Mouse (Mus musculus) intestine, embryonic 16.5 days (tissue): Measurements from ENCODE around the gene Rpl13a. TPM values are rescaled to one million over a fixed set of nuclear protein-coding genes. Genes with fewer than 3 reads are reported as not detected.
"Not testable (repeated sequence)": the region's sequence is repeated elsewhere in the genome, so short reads cannot be mapped to it uniquely, and the experiment has no call there.

Source experiments
- ATAC-seq: fragments of 200-750 bp; cut with Nextera tagmentation; 2 replicates; pipeline ENCODE4 v1.8.0; 2017; ENCODE audit warnings: moderate TSS enrichment, moderate library complexity
- H3K27ac ChIP-seq: fragments of 300-500 bp; sonication (generic); 2 replicates; pipeline ENCODE4 v1.5.1; 2014; ENCODE audit warnings: mild to moderate bottlenecking, low read length
- H3K27me3 ChIP-seq: fragments of 300-500 bp; sonication (generic); replicated peaks from 2 replicates; pipeline ENCODE4 v1.6.1; 2014; ENCODE audit warnings: low read length, control low read depth, mixed read lengths; ENCODE audit not compliant: control insufficient read depth, insufficient read depth
- H3K36me3 ChIP-seq: fragments of 300-500 bp; sonication (generic); 2 replicates; pipeline ENCODE4 v1.6.1; 2014; ENCODE audit warnings: low read length, control low read depth; ENCODE audit not compliant: control insufficient read depth, insufficient read depth
- H3K4me1 ChIP-seq: fragments of 300-500 bp; sonication (generic); 2 replicates; pipeline ENCODE4 v1.6.1; 2014; ENCODE audit warnings: low read length, control low read depth, mixed read lengths; ENCODE audit not compliant: control insufficient read depth, insufficient read depth
- H3K4me2 ChIP-seq: fragments of 300-500 bp; sonication (generic); 2 replicates; pipeline ENCODE4 v1.6.1; 2014; ENCODE audit warnings: low read depth, low read length, control low read depth
- H3K4me3 ChIP-seq: fragments of 300-500 bp; sonication (generic); 2 replicates; pipeline ENCODE4 v1.5.1; 2014; ENCODE audit warnings: mild to moderate bottlenecking, low read length
- H3K9ac ChIP-seq: fragments of 300-500 bp; sonication (generic); 2 replicates; pipeline ENCODE4 v1.6.1; 2014; ENCODE audit warnings: low read depth, low read length
- H3K9me3 ChIP-seq: fragments of 300-500 bp; sonication (generic); 2 replicates; pipeline ENCODE4 v1.6.1; 2016; ENCODE audit warnings: low read length, control low read depth; ENCODE audit not compliant: control insufficient read depth
- WGBS: fragments of 180-500 bp; shearing (Covaris S2); extraction: QIAGEN DNeasy Blood & Tissue Kit; methylation state at CpG from one replicate; pipeline ENCODE4 v1.1.7; 2014; 5-methylcytosine and 5-hydroxymethylcytosine counted together
- polyA plus RNA-seq: library from polyadenylated mRNA; unstranded; fragments of >200 nt; fragmentation: Nextera tagmentation; extraction: Ambion mirVana; gene quantifications from 2 replicates; pipeline ENCODE4 v1.2.1, GENCODE M21; 2015

Gene Rpl13a
- polyA plus RNA-seq, 1 experiment from 2014 or later: 1,311 TPM

DNA sequence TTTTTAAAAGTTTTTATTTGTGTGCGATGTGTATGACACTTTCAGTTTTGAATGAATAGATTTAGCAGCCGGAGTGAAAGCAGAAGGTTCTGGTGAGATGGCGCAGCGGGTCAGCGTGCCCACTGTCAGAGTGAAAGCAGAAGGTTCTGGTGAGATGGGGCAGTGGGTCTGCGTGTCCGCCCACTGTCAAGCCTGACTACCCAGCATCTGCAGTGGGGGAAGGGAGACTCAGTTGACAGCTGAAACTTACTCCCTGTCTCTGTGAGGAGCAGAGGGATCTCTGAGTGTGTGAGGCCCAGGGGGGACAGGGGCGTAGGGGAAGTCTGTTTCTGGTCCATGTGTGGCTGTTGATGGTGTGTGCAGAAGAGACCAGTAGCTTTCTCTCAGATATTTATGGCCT lies 11.0 kb downstream of the Rpl13a start:
- H3K9me3 ChIP-seq: no peaks in the 10 kb centered on the region
- H3K27me3 ChIP-seq: no peaks in the 10 kb centered on the region
- no peak overlapping the region for H3K4me2 ChIP-seq
- 0 out of 2 replicates have a peak overlapping the region, but pooled peaks have one; percentile 15 for H3K27ac ChIP-seq
- peaks cover 21% of the 10 kb centered on the region for H3K4me1 ChIP-seq
- peaks cover 22% of the 10 kb centered on the region for H3K36me3 ChIP-seq
- ATAC-seq: no peak
- H3K4me3 ChIP-seq: no peak overlapping the region
- WGBS: 75% methylated on average over 8 of the region's 8 CpGs
- H3K9ac ChIP-seq: no peak overlapping the region

DNA sequence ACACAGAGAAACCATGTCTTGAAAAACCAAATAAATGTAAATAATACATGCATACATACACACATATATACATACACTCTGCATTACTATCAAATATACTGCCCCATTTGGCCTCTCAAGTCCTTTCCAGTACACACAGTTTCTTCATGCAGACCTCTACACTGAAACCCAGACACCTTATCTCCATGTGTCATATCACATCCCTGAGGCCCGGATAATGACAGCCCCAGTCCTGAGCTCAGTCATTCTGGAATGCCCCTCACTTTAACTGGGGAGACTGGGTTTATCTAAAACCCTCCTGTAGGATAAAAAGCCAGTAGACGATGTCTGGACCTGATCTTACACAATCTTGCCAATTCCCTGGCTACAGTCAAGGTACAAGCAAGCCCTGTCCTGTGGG lies 15.1 kb downstream of the Rpl13a start:
- H3K27ac ChIP-seq: peak overlapping the region; percentile 88
- peaks cover 15% of the 10 kb centered on the region for H3K4me1 ChIP-seq
- H3K9ac ChIP-seq: 0 out of 2 replicates have a peak overlapping the region, but pooled peaks have one; percentile 33
- peak; percentile 58 for ATAC-seq
- no peak overlapping the region for H3K4me2 ChIP-seq
- H3K4me3 ChIP-seq: no peak overlapping the region
- no peaks in the 10 kb centered on the region for H3K9me3 ChIP-seq
- H3K36me3 ChIP-seq: no peaks in the 10 kb centered on the region
- 49% methylated on average over 2 of the region's 2 CpGs for WGBS
- no peaks in the 10 kb centered on the region for H3K27me3 ChIP-seq

DNA sequence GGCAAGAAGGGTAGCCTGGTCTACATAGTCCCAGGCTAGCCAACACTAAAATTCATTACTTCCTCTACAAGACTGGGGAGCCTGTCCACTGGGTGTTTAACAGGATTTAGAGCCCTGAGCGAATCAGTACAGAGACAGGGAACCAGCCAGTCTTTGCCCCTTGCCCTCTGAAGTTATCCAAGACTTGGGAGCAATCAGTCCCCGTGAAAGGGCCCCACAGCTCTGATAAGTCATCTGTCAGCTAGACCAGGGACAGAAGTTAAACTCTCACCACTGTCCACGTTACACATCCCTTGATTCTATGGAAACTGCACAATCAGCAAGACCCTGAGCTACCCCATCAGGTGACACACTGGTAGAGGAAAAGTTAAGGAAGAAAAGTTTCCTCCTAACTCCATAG lies 16.0 kb downstream of the Rpl13a start:
- Histone ChIP-seq H3K36me3 (no peaks in the 10 kb centered on the region), H3K27ac (peak overlapping the region; percentile 43), H3K4me3 (no peak overlapping the region), H3K4me2 (no peak overlapping the region), H3K27me3 (no peaks in the 10 kb centered on the region), H3K9me3 (no peaks in the 10 kb centered on the region), H3K4me1 (peaks cover 15% of the 10 kb centered on the region), H3K9ac (no peak overlapping the region)
- peak; percentile 89 for ATAC-seq
- 32% methylated on average over 3 of the region's 3 CpGs for WGBS

DNA sequence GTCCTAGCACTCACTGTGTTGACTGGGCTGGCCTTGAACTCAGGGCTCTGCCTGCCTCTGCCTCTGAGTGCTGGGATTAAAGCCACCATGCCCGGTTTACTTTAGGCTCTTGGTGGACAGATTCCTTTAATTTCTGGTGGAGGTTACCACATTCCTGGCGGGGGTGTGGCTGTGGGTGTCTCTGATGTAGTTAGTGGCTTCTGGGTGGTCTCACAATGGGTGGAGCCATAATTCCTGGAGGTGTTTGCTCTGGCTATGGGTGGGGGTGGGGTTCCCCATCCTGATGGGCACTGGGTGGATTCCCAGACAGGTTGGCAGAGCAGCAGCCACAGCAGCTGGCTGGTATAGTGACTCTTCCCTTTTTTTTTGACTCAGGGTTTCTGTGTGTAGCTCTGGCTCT lies 16.6 kb downstream of the Rpl13a start:
- H3K9ac ChIP-seq: no peak overlapping the region
- ATAC-seq: no peak
- WGBS: 45% methylated on average over 2 of the region's 2 CpGs

DNA sequence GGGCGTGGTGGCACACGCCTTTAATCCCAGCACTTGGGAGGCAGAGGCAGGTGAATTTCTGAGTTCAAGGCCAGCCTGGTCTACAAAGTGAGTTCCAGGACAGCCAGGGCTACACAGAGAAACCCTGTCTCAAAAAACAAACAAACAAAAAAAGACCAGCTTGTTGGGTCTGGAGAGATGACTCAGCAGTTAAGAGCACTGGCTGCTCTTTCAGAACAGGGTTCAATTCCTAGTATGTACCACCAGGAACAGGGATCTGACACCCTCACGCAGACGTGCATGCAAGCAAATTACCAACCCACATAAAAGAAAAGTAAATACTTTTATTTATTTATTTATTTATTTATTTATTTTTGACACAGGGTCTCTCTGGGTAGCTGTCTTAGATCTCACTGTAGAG lies 18.5 kb downstream of the Rpl13a start:
- not testable (repeated sequence) for H3K4me3 ChIP-seq, H3K4me2 ChIP-seq, H3K9ac ChIP-seq, H3K27ac ChIP-seq, H3K9me3 ChIP-seq, H3K27me3 ChIP-seq, ATAC-seq, H3K4me1 ChIP-seq, H3K36me3 ChIP-seq
- WGBS: 92% methylated on average over 4 of the region's 4 CpGs

More for the DNA sequence above, 16.6 kb downstream of the Rpl13a start:
- Histone ChIP-seq H3K27ac (peak overlapping the region; percentile 43), H3K4me1 (peaks cover 12% of the 10 kb centered on the region), H3K9me3 (no peaks in the 10 kb centered on the region), H3K27me3 (no peaks in the 10 kb centered on the region), H3K36me3 (no peaks in the 10 kb centered on the region), H3K4me3 (no peak overlapping the region), H3K4me2 (no peak overlapping the region)

DNA sequence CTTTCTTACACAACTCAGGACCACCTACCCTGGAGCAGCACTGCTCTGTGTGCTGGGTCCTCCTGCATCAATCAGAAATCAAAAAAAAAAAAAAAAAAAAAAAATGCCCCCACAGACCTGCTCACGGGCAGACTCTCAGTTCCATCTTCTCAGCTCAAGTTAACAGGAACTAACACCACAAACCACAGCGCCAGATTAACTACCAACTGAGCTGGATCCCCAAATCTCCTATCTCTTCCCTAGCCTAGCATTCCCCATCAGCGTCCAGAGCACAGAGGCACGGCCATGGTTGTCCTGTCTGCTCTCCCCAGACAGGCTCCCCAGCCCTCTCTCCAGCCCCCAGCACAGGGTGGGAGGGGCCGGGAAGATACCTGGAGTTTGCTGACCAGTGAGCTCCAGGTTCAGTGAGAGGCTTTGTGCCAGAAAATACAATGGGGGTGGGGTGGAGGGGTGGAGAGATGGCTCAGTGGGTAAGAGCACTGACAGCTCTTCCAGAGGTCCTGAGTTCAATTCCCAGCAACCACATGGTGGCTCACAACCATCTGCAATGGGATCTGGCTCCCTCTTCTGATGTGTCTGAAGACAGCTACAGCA lies 21.4 kb downstream of the Rpl13a start:
- Histone ChIP-seq H3K4me3 (no peak overlapping the region), H3K4me1 (peaks cover 26% of the 10 kb centered on the region), H3K9ac (no peak overlapping the region), H3K27ac (no peak overlapping the region), H3K36me3 (no peaks in the 10 kb centered on the region), H3K9me3 (no peaks in the 10 kb centered on the region), H3K27me3 (no peaks in the 10 kb centered on the region), H3K4me2 (no peak overlapping the region)
- ATAC-seq: no peak
- 73% methylated on average over 5 of the region's 5 CpGs for WGBS

DNA sequence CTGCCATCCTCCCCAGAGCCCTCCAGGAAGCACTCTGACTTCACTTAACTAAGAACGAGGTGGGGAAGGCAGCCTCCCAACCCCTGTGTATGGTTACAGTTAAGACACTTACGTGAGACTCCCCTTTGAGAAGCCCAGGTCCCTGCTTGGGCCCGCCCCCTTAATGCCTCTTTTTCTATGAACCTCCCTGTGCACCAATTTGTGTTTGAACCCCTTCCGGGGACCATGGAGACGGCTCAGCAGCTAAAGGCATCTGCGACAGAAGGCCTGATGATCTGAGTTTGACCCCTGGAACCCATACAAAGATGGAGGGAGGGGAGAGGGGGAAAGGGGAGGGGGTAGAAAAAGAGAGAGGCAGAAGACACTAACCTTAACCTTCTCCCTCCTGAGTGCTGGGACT lies 22.1 kb downstream of the Rpl13a start:
- no peak for ATAC-seq
- 53% methylated on average over 6 of the region's 6 CpGs for WGBS
- peaks cover 27% of the 10 kb centered on the region for H3K4me1 ChIP-seq
- no peak overlapping the region for H3K4me3 ChIP-seq
- no peak overlapping the region for H3K27ac ChIP-seq
- H3K36me3 ChIP-seq: no peaks in the 10 kb centered on the region
- H3K9me3 ChIP-seq: no peaks in the 10 kb centered on the region
- no peak overlapping the region for H3K9ac ChIP-seq
- no peak overlapping the region for H3K4me2 ChIP-seq
- no peaks in the 10 kb centered on the region for H3K27me3 ChIP-seq

DNA sequence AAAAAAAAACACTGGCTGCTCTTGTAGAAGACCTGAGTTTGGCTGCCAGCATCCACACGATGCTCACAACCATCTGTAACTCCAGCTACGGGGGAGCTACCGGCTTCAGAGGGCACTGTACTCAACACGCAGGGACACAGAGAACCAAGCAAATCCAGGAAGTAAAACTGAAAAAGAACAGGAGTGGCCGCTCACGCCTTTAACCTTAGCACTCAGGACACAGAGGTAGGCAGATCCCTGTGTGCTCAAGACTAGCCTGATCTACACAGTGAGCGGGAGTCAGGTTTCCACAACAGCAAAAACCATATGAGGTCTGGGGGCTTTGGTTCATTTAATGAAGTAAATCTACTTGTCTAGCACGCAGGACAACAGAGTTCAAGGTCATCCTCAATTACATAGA lies 23.1 kb downstream of the Rpl13a start:
- H3K4me3 ChIP-seq: no peak overlapping the region
- H3K9ac ChIP-seq: no peak overlapping the region
- no peaks in the 10 kb centered on the region for H3K9me3 ChIP-seq
- WGBS: 58% methylated on average over 8 of the region's 8 CpGs
- H3K27ac ChIP-seq: peak overlapping the region; percentile 31
- ATAC-seq: peak; percentile 63
- peaks cover 25% of the 10 kb centered on the region for H3K4me1 ChIP-seq
- H3K4me2 ChIP-seq: no peak overlapping the region
- no peaks in the 10 kb centered on the region for H3K36me3 ChIP-seq
- H3K27me3 ChIP-seq: no peaks in the 10 kb centered on the region

DNA sequence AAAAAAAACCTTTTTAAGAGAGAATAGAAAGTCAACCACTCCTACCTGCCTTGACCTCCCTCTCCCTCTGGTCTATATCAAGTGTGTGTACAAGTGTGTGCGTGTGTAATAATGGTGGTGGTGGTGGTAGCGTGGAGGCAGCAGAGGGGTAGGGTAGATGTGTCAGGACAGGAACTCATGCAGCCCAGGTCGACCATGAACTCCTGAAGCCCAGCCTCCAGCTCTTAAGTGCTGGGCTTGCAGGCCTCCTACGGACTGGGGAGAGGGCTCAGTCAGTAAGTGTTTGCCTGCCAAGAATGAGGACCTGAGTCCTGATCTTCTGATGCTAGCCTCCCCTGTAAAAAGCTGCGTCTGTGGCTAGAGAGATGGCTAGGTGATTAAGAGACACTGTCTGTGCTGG lies 23.6 kb downstream of the Rpl13a start:
- Histone ChIP-seq H3K4me1 (peaks cover 25% of the 10 kb centered on the region), H3K27ac (0 out of 2 replicates have a peak overlapping the region, but pooled peaks have one; percentile 11), H3K4me2 (no peak overlapping the region), H3K27me3 (no peaks in the 10 kb centered on the region), H3K9me3 (no peaks in the 10 kb centered on the region), H3K9ac (no peak overlapping the region), H3K4me3 (no peak overlapping the region), H3K36me3 (no peaks in the 10 kb centered on the region)
- ATAC-seq: no peak
- WGBS: 80% methylated on average over 5 of the region's 5 CpGs

DNA sequence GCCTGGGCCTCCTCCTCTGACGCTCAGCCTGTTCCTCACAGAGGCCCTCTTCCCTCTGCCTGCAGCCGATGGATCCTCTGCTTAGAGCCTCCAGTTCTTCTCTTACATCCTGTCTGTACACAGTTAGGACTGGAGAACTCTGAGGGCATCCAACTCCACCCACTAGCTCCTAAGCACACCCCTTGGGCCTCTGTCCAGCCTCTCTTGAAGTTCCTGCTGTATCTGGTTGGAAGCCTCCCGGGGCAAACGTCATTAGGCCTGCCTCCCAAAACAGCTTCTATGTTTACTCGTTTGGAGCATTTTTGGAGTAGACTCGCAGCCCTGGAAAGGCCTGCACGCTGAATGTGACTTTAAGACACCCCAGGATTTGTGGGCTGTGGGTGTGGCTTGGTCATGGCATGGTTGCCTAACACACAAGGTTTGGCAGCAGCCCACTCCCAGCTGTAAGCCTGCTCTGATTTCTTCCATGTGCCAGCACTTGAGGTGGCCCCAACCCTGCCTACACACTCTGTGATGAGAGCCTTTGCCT lies 24.8 kb downstream of the Rpl13a start, which contains the start of gene Fcgrt:
TSS of gene Fcgrt (minus strand) at position 200 of the 529 bp plus-strand sequence.
- Histone ChIP-seq H3K4me2 (peak within 1 kb of the TSS; percentile 65), H3K4me1 (peaks cover 25% of the 10 kb centered on the region), H3K9me3 (no peaks in the 10 kb centered on the region), H3K9ac (peak within 1 kb of the TSS; percentile 75), H3K4me3 (peak within 1 kb of the TSS; percentile 55), H3K27ac (peak within 1 kb of the TSS; percentile 93), H3K36me3 (no peaks in the 10 kb centered on the region), H3K27me3 (no peaks in the 10 kb centered on the region)
- peak; percentile 93 for ATAC-seq
- 19% methylated on average over 7 of the region's 7 CpGs for WGBS
